9 mouse cellular contexts compared by ENCODE assay signal in the genomic region with DNA sequence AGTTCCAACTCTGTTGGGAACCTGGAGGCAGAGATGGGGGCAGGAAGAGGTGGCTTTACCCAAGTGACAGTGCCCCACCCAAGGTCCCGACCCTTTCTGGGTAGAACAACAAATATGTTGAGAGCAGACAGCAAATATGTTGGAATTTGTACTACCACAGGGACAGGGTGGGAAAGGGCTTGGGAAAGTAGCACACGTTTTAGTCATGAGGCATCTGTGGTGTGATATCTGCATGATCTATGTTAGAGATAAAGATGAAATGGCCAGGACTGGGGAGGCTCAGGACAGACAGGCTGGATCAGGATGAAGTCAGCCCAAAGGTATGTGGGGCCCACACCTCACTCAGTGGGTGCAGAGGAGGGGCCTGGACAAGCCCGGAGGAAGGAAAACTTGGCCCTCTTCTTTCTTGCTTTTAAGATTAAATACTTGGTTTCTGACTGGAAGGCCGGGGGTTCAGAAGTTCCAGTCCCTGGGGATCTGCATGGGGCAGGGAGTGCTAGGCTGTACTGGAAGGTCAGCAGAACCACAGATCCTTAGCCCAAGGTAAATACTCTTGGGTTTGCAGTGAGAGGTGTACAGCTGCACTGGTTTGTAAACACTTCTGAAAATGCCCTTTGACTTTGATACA. TPM values are rescaled to one million over a fixed set of nuclear protein-coding genes. Genes with fewer than 3 reads are reported as not detected.
DNase-seq lines count a peak whose midpoint lies in the region; ATAC-seq lines count a peak whose summit lies in the region.
"Had no signal": no experiment of that assay in that cellular context is flagged by ENCODE, and none has a peak within 500 bp of the region (broad histone marks: within the 10 kb centered on the region; RNA-seq: fewer than 3 reads in every experiment).

No protein-coding gene starts in this region.

- H3K9me3 ChIP-seq in embryonic facial prominence, embryonic 15.5 days (replicated peaks): no peaks in the 10 kb centered on the region
- no peaks in the 10 kb centered on the region for H3K9me3 ChIP-seq in liver, embryonic 12.5 days (replicated peaks)

- DNase-seq in adrenal gland, postnatal 10 days: peak; percentile 40
- no peak for DNase-seq in adrenal gland, adult 18-20 months (ENCODE audit: low spot score in 2 of 2)
- DNase-seq in 3T3-L1 (ENCODE audit: low read depth, low spot score): peak; percentile 94
- DNase-seq in right cerebral cortex, postnatal 36 days (ENCODE audit: low spot score in 2 of 2): no peak
- no peak for DNase-seq in right cerebral cortex, adult 2 months (ENCODE audit: low spot score in 2 of 2)

- H3K27me3 ChIP-seq in embryonic facial prominence, embryonic 15.5 days: no peaks in the 10 kb centered on the region
- no peaks in the 10 kb centered on the region for H3K27me3 ChIP-seq in liver, embryonic 12.5 days (replicated peaks)

- H3K4me2 ChIP-seq in embryonic facial prominence, embryonic 15.5 days (replicated peaks): no peak overlapping the region
- H3K4me2 ChIP-seq in liver, embryonic 12.5 days: no peak overlapping the region

- no peaks in the 10 kb centered on the region for H3K36me3 ChIP-seq in embryonic facial prominence, embryonic 15.5 days
- no peaks in the 10 kb centered on the region for H3K36me3 ChIP-seq in liver, embryonic 12.5 days

- no peak overlapping the region for H3K9ac ChIP-seq in embryonic facial prominence, embryonic 15.5 days
- H3K9ac ChIP-seq in liver, embryonic 12.5 days: no peak overlapping the region

- no peak overlapping the region for H3K4me3 ChIP-seq in embryonic facial prominence, embryonic 15.5 days (replicated peaks)
- no peak overlapping the region for H3K4me3 ChIP-seq in liver, embryonic 12.5 days

- WGBS in embryonic facial prominence, embryonic 15.5 days: 26% methylated on average over 4 of the region's 4 CpGs
- 36% methylated on average over 4 of the region's 4 CpGs for WGBS in liver, embryonic 12.5 days (ENCODE audit: insufficient replicate concordance)

- ATAC-seq in embryonic facial prominence, embryonic 15.5 days (ENCODE audit: insufficient number of reproducible peaks, low FRiP score, low TSS enrichment, low read depth): 0 out of 2 replicates have a peak, but pooled peaks have one; percentile 31
- peak; percentile 57 for ATAC-seq in liver, embryonic 12.5 days
- ATAC-seq in megakaryocyte progenitor cell, adult 5-6 weeks (replicated peaks; ENCODE audit: poor library complexity): no peak

- H3K27ac ChIP-seq in embryonic facial prominence, embryonic 15.5 days (replicated peaks): peak overlapping the region; percentile 56
- H3K27ac ChIP-seq in liver, embryonic 12.5 days: no peak overlapping the region

- peaks cover 34% of the 10 kb centered on the region for H3K4me1 ChIP-seq in embryonic facial prominence, embryonic 15.5 days
- peaks cover 18% of the 10 kb centered on the region for H3K4me1 ChIP-seq in liver, embryonic 12.5 days

RNA-seq across cellular contexts. Expression of a gene that starts 19.1 kb away (rescaled TPM):
- total RNA-seq in adrenal gland, postnatal 10 days (2021): 1 to 10 TPM in 1 of 2 experiments, not detected in 1; 3.9 TPM
- not detected for total RNA-seq in adrenal gland, adult 18-20 months (2021)
- 1.3 and 1.4 TPM in 2 replicates for polyA plus RNA-seq in embryonic facial prominence, embryonic 15.5 days (2015; fragmentation: Nextera tagmentation; extraction: Ambion mirVana)
- not detected in 2 replicates for polyA plus RNA-seq in liver, embryonic 12.5 days (2016; fragmentation: Nextera tagmentation; extraction: Ambion mirVana)
- not detected in 2 replicates for total RNA-seq in megakaryocyte progenitor cell, adult 5-6 weeks (2015)
- not detected in 2 replicates for total RNA-seq in megakaryocyte progenitor cell, adult 5-6 weeks (2017)
- polyA plus RNA-seq: neural tube, embryonic 14.5 days had no signal

RNA-seq across cellular contexts. Expression of a gene that starts 28.6 kb away (rescaled TPM):
- 10 to 100 TPM; 18.1 TPM for total RNA-seq in adrenal gland, postnatal 10 days (2021)
- 10 to 100 TPM; 11.8 to 14.1 TPM for total RNA-seq in adrenal gland, adult 18-20 months (2021)
- polyA plus RNA-seq in embryonic facial prominence, embryonic 15.5 days (2015; fragmentation: Nextera tagmentation; extraction: Ambion mirVana): 12.0 and 14.1 TPM in 2 replicates
- polyA plus RNA-seq in liver, embryonic 12.5 days (2016; fragmentation: Nextera tagmentation; extraction: Ambion mirVana): 13.2 and 13.6 TPM in 2 replicates
- 26.8 and 31.4 TPM in 2 replicates for total RNA-seq in megakaryocyte progenitor cell, adult 5-6 weeks (2015)
- total RNA-seq in megakaryocyte progenitor cell, adult 5-6 weeks (2017): 22.7 and 26.7 TPM in 2 replicates

Comparison
In these comparisons a context has a peak if more than half of its experiments do, and no peak if none do; other contexts are left out.
1. DNase-seq: peak in adrenal gland, postnatal 10 days (single experiment) and 3T3-L1 (single experiment); none in adrenal gland, adult 18-20 months (0 of 2), right cerebral cortex, postnatal 36 days (0 of 2) and right cerebral cortex, adult 2 months (0 of 2).